Mouse (Mus musculus) kidney, postnatal 25 days (tissue): Measurements from ENCODE around the gene Mvb12a.

ENCODE experiments used
- DNase-seq, 2 experiments: peaks; one replicate each; pipeline ENCODE4 v3.0.0; 2021; ENCODE audit warnings: mixed read lengths in 2 of 2

The Mvb12a gene

DNA sequence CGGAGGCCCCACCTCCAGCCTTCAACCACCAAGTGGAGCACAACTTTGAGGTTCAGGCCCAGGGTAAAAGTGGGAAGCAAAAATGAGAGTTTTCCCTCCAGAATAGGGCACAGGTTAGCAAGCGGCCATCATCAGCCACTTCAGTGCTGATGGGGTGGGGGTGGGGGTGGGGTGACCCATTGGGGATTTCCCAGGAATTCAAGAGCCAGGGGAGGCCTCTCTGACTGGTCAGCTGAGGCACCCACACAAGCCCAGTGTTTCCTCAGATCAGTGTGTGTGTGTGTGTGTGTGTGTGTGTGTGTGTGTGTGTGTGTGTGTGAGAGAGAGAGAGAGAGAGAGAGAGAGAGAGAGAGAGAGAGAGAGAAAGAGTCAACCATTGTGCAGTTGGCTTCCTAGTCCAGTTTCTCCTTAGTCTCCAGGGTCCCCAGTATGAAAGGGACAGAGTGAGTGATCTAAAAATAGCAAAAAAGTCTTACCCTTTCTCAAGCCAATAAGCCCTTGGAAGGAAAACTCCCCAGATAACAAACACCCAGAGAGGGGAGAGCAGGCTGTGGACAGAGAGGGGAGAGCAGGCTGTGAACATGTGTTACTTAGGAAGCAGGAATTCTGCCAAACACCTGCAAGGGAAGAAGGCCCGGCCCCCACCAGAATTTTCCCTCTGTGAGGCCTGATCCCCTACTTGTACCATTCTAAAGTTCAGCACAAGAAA lies 15.4 kb upstream of the Mvb12a start:
- DNase-seq, result no peak

DNA sequence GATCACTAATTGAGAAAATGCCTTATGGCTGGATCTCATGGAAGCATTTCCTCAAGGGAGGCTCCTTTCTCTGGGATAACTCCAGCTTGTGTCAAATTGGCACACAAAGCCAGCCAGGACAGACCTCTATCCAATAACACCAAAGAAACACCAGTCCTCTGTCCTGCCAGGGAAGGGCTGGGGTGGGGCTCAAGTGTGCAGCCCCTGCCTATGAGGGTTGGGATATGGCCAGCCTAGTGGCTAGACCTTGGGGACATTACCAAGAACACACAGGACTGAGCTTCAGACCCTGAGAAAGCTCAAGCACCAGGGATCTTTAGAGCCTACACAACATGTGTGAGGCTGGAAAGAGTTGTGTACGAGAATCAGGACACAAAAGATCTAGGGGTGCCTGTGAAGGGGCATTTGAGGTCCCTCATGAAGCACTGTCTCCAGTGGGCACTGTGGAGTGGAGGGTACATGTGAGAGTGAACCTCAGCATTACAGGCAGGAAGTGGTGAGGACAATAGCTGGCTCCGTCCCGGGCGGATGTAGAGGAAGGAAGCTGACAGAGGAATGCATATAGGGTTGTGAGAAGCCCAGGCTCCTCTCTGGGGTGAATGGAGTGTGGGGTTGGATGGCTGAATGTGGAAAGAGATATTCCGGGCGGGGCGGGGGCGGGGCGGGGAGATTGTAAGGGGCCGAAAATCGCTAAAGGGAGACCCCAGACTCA lies 14.2 kb upstream of the Mvb12a start:
- DNase-seq, result peak; percentile 57 to 73

DNA sequence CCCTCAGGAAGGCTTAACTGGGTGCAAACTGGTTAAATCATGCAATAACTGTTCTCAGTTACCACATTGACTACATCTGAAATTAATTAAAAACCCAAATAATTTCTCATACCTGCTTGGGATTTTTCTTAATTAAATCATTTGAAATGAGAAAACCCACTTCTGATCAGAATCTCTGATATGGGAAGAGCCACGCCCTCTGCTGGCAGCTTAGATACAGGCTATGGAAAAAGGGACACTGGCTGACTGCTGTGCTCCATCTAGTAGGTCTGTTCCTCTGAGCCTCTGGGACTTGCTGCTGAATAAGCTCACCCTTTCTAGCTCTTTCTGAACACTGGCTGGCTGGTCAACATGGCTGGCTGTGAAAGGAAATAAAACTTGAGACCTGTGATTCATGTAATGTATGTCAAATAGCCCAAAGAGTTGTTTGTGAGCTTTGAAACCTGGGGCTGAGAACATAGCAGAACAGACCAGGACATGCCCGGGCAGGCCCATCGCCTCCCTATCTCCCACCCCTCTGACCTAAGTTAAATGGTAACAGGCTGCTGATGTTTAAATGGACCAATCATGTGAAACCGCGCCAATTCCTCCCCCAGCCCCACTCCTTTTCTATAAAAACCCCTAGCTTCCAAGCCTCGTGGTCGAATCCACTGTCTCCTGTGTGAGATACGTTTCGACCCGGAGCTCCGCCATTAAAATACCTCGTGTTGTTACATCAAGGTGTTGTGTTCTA lies 11.8 kb upstream of the Mvb12a start:
- peak; percentile 55 to 73 for DNase-seq

DNA sequence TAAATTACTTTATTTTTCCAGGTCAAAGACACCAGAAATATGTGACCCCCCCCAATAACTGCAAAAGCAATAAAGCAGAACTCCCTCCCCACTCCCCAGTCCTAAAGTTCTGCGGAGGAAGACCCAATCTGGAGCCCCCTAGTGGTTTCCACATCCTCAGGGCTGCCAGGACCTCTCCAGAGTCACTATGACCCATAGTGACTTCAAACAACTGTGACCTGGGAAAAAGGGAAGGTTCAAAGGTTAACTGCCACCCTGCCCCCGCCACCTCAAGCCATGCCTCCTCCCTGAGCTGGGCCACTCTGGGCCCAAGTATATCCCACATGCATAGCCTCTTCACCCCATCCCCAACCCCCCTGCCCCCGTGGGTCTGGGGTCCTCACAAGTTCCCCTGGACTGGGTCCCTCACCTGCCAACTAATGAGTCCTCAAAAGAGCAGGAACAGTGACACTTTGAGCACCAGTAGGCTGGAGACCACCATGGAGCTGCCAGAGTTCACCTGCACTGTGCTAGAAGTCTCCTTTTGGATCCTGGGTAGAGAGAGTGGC lies 8.4 kb upstream of the Mvb12a start:
- no peak for DNase-seq

DNA sequence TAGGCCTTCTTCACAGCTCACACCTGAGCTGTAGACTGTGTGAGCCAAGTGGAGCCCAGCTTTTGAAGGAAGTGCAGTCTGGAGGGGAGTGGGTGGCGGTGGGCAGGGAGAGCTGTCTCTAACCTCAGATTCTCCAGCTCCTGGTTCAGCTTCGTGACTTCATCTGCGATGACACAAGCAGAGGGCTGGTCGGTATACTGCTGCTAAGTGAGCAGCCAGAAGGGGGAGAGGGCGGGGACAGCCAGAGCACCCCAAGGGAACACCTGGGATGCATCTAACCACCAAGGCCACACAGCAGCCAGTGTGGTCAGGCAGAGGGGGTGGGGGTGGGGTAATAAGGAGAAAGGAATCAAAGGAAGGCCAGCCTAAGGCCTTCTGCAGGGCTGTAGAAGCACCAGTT lies 7.1 kb upstream of the Mvb12a start:
- DNase-seq, result no peak

DNA sequence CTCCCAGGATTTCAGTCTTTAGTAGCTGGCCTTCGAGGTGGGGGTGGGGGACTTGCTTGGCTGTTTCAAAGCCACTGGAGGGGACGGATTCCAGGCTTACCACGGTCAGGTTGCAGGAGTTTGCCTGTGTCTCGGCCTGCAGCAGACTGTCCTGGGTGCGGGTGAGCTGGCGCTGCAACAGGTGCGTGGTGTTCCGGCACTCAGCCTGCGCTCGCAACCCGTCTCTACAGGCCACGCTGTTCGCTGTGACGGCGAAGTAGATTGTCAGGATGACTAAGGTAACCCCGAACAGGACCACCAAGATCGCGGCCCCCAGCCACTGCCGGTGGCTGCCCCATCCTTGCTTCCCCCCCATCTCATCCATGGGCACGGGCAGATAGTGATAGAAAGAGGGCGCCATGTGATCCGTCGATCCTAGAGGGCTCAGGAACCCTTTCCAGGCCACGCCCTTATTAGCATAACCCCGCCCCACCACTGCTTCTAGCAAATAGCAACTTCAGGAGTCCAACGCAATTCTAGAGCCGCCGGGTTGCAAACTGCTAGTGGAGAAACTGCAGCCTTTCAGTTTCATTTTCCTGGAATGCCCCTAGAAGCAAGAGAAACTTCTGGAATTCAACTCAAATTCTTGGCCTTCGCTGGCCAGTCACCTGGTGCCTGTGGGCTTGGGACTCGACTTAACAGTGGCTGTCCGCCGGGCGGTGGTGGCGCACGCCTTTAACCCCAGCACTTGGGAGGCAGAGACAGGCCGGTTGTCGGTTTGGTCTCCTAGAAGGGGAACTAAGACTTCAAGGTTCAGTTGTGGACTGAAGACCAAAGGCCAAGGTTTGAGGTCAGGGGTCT lies 5.5 kb upstream of the Mvb12a start, which contains the start of gene Bst2:
Bst2 (minus strand) TSS at position 429 of the 840 bp plus-strand sequence.
- peak; percentile 95 to 97 for DNase-seq

DNA sequence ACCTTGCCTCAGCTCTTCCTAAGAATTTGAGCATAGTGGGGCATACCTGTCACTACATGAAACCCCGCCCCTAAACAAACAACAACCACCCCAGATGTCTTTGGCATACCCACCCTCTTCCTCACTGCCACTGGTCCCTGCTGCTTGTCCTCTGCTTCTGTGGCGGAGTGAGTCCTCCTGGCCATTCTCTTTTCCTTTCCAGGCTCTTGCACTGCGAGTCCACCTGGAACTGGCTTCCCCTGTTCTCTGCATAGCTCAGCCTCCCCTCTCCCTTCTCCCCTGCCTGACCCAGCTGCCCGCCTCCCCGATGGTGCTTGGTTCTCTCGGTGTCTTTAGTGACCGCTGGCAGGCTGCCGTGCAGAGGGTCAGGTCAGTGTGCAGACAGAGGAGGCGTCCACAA lies 1.0 kb downstream of the Mvb12a start:
- peak in 1 of 2 experiments; percentile 43 for DNase-seq

DNA sequence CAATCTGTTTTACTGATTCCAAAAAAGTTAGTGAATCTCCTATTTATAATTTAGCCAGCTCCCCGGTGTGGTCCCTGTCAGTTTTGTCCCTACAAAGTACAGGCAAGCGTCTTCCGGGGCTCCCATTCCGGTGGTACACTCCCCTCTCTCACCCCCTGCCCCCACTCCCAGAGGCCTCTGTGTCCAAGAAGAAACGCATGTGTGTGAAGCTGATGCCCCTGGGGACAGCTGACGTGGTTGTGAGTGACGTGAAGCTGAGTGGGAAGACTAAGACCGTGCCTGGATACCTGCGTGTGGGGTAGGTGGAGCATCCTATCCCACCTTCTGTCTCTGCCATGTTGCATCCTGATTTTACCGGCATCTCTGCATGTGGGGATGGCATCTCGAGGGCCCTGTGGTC lies 2.3 kb downstream of the Mvb12a start:
- no peak for DNase-seq

DNA sequence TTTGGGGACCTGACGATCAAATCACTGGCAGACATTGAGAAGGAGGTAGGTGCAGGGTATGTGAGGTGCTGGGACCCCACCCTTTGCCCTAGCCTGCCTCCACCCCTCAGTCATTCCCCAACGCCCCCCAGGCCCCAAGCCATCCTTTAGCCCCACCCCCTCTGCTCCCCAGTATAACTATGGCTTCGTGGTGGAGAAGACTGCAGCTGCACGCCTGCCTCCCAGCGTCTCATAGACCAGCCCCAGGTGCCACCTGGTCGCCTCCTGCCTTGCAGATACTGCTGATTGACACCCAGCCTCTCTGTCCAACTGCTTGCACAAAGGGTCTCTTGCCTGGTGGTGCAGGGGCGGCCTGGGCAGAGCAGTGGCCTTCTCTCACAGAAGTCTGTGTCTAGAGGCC lies 4.9 kb downstream of the Mvb12a start:
- DNase-seq, result no peak

DNA sequence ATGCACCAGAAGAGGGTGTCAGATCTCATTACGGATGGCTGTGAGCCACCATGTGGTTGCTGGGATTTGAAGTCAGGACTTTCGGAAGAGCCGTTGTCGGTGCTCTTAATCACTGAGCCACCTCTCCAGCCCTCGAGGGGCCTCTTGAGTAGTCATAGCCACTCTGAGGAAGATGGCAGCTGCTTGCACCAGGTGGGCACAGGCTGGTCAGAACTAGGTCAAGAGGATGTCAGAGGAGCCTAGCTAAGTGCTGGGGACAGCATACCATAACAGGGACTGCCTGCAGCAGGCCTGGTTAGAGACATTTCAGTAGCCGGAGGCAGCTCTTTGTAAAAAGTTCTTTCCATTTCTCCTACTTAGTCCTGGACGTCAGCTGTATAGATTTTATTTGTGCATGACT lies 8.0 kb downstream of the Mvb12a start:
- DNase-seq, result no peak

DNA sequence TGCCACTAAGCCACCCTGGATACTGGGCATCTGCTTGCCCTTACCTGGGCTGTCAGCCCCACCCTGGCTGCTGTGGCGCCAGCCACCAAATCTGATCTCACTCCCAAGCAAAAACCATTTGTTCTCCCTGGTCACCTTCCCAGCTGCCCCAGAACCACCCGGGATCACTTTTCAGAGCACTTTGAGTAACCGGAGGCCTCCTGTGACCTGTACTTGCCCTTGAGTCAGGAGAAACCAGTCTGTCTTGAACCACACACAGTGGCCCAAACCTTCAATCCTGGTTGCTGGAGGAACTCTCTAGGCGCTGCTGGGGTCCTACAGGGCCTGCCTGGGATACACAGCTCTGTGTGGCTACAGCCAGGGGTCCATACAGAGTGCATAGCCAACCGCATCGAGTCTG lies 10.0 kb downstream of the Mvb12a start:
- peak in 1 of 2 experiments; percentile 55 for DNase-seq

DNA sequence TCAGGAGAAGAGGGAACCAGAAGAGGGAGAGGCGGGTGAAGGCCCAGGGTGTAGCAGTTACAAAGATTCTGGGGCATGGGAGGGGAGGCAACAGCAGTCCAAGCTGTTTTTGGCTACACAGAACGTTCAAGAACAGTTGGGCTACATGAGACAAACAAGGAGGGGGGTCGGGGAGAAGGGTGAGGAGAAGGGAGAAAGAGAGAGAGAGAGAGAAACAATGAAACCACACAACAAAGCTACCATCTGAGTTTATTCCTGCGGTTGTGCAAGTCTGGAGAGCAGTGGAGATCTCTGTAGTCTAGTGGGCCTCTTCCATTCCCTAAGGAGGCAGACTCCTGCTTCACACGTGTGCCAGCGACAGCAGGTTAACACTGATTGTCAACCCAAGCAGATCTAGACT lies 11.3 kb downstream of the Mvb12a start:
- no peak for DNase-seq

DNA sequence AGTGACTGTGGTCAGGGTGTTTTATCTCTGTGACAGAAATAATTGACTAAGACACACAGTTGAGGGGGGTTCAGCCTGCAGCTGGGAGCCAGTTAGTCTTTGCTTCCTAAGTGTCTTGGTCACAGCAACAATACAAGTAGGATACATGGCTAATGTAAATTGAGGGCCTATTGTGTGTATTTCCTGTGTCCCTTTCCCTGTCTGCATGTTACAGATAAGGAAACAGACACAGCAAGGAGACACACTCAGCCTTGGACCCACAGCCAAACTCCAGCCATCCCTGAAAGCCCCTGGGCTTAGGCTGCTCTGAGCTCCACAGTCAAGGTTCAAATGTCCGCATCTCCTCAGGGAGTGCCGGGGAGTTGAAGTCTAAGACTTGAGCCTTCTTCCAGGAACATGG lies 11.9 kb downstream of the Mvb12a start:
- DNase-seq, result no peak

DNA sequence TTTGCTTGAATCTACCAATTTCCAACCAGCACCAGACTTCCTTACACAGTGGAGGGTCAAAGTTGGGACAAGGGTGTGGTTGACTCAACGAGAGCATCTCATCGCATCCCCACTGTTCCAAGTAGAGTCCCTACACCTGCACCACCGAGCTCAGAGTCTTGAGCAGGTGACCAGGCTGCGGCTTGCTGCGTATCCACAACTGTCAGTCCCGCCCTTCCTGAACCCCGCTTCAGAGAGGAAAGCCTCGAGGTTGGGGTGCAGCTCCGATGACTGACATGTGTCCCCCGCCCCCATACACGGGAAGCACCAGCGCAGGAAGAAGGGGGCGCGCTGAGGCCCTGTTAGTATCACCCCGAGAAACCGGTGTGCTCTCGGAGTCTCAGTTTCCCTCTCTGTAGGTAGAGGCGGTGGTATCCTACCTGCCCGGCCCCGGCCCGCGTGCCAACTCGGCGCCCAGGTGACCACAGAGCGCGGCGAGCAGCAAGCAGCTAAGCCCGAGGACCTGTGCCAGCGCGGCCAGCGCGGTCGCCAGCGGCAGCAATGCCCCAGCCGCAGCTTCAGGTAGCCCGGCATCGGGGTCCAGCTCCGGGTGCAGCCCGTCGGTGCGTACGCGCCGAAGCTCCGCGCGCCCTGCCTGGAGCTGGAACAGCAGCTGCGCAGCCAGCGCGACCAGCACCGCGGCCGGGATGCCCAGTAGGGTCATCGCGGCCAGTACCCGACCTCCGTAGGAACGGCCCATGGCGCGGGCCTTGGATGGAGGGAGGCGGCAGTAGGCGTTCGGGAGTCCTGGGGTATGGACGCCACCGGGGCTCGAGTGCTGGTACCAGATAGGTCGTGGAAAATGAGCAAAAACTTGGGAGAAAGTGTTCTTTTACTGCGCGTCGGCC lies 15.6 kb downstream of the Mvb12a start, which contains the start of gene Tmem221:
Tmem221 (minus strand) TSS at position 801 of the 887 bp plus-strand sequence.
- no peak for DNase-seq

DNA sequence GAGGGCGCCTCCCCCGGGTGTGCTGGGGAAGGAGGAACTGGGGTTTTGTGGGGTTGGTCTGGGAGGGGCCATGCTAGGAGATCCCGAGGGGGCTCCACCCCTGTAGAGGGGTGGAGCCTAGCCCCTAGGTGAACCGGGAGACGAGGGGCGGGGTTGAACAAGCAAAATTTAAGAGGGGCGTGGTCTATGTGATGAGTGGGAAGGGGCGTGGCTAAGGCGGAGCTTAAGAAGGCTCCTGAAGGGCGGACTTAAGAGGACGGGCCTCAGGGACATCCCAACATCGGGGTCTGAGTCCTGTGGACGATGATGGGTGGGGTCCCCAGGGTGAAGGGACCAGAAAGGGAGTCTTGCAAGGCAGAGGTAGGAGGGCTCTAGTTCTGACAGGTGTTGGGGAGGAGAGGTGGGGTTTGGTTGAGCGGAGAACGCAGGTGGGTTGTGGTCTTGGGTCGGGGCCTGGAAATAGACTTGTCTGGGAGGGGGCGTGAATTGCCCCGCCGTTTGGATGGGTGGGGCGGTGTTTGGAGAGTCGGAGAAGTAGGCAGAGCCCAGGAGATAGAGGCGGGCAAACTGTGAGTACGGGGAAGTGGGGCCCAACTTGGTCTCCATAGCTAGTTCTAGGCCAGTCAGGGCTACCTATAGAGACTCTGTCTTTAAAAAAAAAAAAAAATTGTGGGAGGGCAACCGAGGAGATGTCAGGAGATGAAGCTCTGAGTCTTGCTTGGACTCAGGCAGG lies 16.4 kb downstream of the Mvb12a start:
- peak; percentile 90 to 91 for DNase-seq

DNA sequence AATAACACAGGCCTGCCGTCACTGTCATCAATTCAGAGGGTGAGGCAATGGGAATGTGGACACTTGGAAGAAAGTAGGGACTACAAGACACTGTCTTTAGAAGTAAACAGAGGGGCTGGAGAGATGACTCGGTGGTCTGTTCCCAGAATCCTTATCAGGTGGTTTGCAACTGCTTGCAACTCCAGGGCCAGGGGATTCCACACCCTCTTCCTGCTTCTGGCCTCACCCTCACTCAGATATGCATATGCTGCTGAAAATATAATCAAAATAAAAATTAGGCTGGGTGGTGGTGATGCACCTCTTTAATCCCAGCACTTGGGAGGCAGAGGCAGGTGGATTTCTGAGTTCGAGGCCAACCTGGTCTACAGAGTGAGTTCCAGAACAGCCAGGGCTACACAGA lies 17.3 kb downstream of the Mvb12a start:
- no peak for DNase-seq

DNA sequence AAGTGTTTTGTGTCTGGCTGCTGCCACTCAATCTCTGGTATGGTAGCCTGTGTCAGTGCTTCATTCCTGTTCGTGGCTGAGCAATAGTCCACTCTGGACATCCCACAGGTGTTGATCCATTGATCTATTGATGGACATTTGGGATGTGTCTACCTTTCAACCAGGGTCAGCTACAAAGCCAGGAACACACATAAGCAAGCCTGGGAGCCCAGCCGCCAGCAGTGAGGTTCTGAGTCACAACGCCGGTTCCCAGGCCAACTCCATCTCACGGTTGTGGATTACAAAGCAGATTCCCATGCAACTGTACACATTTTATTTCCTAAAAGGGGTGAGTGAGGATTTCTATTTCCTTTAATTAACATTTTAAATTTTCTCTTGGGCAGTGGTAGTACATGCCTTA lies 18.0 kb downstream of the Mvb12a start:
- DNase-seq, result no peak

DNA sequence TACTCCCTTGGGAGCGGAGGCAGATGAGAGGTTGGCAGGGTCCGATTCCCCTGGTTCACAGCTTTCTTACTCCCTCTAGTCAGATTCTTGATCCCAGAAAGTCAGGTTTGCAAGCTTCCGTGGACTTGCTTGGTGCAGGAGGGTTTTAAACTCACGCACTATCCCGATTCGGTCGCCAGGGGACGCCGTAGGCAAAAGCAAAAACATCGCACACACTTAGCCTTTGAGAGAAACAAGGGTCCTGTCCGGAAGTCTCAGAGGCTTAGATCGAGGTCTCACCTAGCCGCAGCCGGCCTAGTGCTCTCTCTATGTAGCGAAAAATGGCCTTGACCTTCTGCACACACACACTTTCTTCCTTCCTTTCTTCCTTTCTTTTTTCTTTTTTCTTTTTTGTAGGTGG lies 18.7 kb downstream of the Mvb12a start:
- DNase-seq, result peak; percentile 69

DNA sequence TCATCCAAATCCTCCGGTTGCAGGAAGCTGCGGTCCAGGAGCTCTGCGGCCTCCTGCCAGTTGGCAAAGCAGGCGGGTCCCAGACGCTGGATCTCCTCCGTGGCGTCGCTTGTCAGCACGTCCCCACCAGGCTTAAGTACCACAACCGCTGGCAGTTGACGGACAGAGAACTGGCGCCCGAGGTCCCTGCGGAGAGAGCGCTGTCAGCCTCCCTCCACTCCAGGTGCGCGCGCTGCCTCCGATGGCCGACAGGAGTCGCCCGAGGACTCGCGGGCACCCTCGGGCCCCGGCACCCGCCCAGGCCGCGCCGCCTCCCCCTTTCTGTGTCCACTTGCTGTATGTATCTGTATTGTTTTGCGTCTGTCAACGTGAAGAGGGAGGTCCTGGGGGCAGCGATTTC lies 20.0 kb downstream of the Mvb12a start:
- DNase-seq, result peak; percentile 88 to 89

DNA sequence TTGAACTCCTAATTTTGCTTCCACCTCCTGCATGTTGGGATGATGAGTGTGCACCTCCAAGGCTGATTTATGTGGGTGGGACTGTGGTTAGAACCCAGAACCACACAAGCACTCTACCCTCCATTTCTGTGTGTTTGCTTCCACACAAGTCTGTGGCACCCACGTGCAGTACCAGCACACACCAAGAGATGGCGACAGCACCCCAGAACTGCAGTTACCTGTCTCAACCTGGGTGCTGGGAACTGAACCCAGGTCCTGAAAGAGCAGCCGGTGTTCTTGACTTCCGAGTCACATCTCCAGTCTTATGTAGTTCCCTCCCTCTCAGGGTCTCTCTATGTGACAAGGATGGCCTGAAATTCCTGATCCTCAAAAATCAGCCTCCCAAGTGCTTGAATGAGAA lies 21.3 kb downstream of the Mvb12a start:
- no peak for DNase-seq

DNA sequence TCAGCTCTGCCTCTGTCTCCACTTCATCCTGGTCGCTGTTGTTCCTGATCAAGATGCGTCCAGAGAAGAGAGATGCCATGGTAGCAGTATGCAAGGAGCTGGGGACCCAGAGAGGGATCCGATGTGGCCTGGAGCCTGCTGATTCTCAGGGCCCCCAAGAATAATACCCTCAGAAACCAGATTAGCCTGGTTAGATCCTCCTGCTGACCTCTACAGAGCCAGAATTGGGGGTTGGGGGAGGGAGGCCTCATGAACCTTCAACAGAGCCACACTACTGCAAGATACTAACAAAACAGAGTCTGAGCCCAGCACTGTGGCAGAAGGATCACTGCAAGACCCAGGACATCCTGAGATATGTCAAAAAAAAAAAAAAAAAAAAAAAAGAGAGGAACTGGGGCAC lies 23.8 kb downstream of the Mvb12a start, which contains the start of gene Nxnl1:
Nxnl1 (minus strand) TSS at position 101 of the 400 bp plus-strand sequence.
- DNase-seq, result no peak
